Mouse (Mus musculus) gastrocnemius, postnatal 14 days (tissue): ENCODE data around the gene Fgf13. TPM values are rescaled to one million over a fixed set of nuclear protein-coding genes. Genes with fewer than 3 reads are reported as not detected.

Source experiments
- microRNA-seq, 2 experiments: library from miRNA; unstranded; fragments of <30 nt; microRNA quantifications; one replicate each; pipeline ENCODE4 v1.2.0; 2021
- total RNA-seq, 2 experiments: library from RNA; stranded (reverse); gene quantifications; 2 replicates each; pipeline ENCODE4 v1.2.3; 2021

The Fgf13 gene
- total RNA-seq, 2 experiments from 2014 or later, result 42.0 to 44.1 TPM

Small RNAs within 50 kb of the gene (microRNA-seq; reads per million reads assigned to microRNA genes)
- 4.5 to 7.0 reads per million in 2 experiments for gene Mir504
